Mouse (Mus musculus) right cerebral cortex, postnatal 36 days (tissue): ENCODE results near the gene Gm30191.
"Not testable (repeated sequence)": the region's sequence is repeated elsewhere in the genome, so short reads cannot be mapped to it uniquely, and the experiment has no call there.

ENCODE experiments used
- DNase-seq, 2 experiments: peaks; one replicate each; pipeline ENCODE4 v3.0.0; 2022; ENCODE audit warnings: low spot score in 2 of 2, mixed read lengths in 1 of 2

The Gm30191 gene

DNA sequence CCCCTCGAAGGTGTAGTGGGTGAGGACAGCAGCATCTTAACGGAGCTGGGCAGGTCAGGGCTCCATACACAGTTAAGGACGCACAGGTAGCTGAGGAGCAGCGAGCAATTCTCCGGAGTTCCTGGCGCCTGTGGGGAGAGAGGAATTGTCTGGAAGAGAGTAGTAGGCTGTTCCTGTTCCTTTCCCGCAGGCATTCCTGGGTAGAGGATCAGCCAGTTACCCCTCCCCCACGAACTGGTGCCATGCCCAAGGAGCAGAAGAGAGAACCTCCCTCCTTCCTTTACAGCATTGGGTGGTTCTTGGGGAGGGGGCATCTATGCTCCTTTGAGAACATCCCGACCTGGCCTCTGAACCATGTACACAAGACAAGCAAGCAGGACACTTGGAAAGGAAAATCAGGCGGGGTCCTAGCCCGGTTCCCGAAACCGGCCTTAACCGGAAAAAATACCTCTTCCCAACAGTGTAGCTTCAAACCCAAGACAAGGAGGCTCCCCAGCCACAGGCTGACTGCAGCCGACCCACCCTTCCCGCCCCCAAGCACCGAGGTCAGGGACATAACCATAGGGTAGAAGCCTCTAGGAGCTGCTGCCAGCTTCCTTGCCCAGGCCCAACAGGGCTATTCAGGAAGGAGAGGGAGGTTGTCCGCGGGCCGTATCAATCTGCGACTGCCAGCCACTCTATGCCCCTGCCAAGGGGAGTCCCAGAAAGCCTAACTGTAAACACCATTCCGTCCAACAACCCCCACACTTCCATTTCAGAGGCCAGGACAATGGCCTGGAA, 5.6 kb downstream of the Gm30191 start:
- no peak for DNase-seq

DNA sequence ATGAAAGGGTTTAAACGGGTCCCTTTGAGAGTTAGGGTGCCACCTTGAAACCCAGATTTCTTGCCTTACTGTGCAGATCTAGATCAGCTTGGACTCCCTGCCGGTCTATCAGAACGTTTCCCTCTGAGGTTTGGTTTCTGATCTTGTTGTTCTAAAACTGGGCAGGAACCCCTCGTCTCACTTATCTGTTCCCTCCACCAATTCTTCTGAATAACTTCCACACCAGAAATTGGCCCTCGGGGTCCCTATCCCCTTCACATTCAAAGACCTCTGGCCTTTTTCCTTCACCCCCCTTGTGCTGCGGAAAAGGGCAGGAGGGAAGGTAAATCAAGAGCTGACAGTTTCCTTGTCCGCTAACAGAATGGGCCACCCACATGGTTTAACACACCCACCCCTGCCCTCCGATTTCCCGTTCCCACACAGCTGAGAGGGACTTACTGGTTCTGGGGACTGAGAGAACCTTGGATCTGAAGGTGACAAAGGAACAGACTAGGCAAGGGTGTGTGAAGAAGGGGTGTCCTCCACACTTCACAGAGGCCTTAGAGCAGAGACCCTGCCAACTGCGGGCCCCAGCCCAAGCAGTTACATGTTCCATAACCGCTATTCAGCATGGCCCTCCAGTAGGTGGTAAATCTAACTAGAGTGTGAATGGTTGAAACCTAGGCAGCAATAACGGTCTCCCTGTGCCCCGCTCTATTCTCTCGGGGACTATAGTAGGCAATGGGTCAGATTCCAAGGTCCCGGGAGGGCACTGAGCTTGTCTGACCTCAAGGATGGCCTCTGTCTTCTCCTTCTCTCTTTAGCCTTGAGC, 6.4 kb downstream of the Gm30191 start:
- DNase-seq, result no peak

DNA sequence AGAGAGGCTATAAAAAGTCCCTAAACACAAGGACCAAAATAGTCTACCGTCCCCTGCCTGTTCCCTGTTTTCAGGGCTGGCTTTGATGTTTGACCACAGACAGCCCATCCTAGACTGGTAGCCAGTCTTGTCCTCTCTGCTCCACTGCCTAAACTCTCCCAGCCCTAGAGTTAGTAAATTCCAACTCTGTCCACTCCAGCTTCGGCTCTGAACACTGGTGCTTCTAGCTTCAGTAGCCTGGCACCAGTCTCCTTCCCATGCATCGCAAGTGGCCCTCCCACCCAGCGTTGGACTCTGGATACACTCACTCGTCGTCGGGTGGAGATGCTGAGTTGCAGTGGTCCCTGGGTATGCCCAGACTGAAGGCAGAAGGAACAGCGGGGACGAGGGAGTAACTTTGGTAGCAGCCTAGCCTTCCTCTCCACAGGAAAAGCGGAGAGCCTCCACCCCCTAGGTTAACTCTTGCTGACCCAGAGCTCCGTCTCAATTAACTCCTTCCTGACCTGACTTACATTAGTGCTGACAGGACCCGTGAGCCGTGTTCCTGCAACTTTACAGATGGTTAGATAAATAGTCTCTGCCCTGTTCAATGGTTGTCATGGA, 7.1 kb downstream of the Gm30191 start, which contains the start of gene Grrp1:
Gene Grrp1, minus strand, starts transcription at position 385 of the 603 bp plus-strand sequence.
- no peak for DNase-seq

DNA sequence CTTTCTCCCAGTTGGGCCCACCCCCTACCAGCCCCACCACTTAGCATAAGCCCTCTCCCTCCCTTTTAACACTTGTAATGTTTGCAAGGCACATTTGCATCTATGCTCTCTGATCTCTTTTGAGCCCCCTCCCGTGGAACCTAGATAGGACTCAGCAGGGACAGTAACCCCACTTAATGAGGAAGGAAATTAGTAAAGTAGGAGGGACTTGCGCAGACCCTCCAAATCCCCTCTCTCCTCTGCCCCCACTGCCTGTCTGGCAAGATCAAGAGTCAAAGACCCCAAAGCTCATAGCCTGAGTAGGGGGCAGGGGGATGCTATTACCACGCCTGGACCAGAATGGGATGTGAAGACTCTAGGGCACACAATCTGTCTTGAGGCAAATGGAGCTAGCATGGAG, 8.1 kb downstream of the Gm30191 start:
- no peak for DNase-seq

DNA sequence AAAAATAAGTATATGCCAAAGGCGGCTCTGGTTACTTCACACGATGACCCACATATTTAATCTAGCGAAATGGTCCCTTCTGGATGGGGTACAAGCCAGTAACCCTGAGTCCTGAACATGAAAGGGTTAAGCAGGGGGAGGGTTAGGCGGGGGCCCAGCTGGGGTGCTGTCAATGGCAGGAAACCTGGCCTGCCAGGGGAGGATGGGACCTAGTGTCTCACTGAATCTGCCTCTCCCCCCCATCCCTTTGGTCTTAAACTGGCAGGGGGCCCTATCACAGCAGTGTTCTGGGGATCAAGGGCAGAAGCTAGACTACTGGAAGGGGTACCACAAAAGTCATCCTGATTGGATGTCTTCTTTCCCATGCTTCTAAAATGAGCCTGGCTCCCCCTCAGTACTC, 9.1 kb downstream of the Gm30191 start:
- no peak for DNase-seq

DNA sequence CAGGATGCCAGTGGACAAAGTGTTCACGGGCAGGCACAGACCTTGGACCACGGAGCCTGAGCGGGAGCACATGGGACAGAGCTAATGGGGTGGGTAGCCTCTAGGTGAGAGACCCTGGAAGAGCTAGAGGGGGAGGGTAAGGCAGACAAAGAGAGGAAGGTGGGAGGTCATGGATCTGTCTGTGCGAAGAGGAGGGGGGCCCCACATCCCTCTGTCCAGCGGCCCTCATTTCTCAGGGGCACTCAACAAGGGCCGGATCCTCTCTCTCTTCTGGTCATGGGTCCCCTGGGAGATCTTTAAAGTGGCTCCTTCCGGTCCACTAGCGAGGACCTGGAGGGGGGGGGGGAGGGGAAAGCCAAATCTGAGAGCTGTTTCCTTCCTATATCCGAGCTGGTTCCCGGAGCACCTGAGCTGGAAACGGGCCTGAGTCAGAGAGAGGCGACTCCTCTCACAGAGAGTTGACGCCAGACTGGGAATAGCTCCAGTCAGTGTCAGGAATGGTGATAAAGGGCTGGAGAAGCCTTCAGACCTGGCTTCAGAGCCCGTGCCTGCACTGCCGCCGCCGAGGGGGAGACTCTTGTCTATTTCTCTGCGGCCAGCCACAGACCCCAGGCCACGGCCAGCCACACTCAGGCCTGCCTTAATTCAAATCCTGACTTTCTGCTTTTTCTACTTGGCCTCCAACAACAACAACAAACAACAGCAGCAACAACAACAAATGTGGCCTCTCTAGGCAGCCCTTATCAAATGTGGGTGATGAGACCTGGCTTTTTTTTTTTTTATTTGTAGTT, 9.9 kb downstream of the Gm30191 start:
- no peak for DNase-seq

DNA sequence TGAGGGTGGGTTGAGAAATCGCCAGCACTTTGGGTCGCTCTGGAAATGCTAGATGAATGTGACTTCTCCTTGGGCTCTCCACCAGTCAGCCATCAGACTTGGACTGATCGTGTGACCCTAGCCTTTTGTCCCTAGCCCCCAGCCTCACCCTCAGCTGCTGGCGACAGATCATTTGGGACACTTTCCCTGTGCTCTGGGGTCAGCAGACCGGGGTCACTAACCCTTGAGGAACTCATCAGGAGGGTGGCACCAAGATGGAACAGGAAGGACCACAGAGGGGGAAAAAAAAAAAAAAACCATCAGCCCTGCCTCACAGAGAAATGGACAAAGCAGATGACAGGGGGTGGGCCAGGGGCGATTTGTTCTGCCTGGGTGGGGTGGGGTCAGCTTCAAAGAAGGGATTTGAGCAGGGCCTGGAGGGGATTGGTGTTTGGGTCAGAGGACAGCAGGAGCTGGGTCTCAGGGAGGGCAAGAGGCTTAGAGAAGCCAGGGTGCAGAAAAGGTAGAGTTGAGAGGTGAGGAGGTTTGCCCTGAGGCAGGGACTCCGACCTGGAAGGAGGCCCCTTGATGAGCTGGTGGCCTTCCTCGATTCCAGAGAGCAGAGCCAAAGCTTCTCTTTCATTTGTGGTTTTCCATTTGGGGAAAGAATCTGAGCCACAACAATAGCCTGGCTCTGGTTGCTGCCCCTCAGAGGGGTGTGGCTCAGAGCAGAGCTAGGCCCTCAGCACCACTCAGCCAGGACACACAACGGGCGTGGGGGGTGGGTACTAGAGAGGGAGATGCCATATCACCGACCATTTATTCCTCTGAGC, 10.7 kb downstream of the Gm30191 start:
- no peak for DNase-seq

DNA sequence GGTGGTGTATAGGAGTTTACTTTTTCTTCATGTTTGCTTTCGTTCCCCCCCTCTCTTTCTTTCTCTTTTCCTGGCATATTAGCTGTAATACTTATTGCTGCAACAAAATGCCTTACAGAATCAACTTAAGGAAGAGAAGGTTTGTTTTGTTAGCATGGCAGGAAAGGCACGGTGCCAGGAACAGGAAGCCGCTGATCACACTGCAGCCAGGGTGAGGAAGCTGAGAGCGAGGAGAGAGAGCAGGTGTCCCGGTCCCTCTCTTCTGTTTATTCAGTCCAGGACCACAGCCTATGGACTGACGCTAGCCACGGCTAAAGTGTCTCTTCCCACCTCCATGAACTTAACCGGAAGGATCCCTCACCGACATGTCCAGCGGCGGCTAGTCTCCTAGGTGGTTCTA, 11.6 kb downstream of the Gm30191 start:
- DNase-seq, result no peak

DNA sequence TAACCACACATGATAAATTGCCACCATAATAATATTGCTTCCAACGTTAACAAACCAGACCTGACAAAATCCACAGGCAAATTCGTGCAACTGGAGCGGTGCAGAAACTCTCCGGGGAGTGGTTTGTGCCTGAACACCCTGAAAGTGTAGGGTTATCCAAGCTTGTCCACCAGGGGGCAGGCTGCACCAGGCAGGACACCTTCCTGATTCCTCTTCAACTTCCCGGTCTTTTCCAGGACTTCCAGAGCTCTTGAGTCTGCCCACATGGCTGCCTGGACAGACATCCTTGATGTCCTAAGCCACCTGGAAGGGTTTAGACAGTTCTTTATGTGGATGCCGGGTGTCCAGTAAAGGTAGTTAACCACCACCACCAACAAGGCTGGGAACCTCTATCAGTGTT, 16.5 kb downstream of the Gm30191 start:
- no peak for DNase-seq

DNA sequence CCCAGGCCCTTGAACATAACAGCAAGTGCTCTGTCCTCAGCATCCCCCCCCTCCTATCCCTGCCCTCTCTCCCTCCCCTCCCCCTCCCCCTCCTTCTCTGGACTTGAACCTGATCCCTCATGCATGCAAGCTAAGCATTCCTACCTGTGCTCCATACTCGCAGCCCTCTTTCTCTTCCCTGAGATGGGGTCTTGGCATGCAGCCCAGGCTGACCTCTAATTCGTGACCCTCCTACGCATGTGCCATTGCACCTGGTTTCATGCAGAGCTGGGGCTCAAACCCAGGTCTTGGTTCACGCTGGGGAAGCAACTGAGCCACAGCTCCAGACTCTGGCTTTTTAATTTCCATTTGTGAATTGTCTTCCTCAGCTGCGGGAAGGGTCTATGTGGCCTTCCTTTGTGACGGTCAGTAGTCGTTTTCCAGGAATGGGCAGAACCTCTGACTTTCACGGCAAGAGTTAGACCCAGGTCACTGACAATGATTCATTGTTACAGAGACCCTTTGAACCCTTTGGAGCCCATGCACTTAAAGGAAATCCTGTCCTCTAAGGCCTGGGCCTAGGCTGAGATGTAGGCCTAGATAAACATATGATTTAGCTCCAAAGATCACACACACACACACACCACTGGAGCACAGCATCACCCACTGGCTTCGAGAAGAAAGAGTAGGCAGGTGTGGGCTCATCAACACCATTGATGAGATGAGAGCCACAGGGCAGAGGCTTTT, 19.3 kb downstream of the Gm30191 start:
- no peak for DNase-seq

DNA sequence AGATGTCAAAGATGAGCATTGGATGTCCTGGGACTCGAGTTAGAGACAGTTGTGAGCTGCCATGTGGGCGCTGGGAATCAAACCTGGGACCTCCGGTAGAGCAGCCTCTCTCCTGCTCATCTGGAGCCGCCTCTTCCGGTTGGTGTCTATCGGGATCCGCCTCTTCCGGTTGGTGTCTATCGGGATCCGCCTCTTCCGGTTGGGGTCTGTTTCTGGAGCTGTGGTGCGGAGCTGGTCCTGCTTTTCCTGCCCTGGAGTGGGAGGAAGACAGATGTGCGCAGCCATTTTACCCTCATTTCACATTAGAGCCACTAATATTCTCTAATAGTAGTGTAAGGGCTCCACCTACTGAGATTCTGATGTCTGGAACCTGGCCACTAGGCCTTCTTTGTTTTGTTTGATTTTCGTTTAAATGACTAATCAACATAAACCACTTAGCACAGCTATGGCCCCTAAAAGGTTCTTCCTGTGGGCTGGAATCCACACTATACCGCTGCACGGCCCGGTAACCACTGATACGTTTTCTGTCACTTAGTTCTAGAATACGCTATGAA, 21.4 kb downstream of the Gm30191 start:
- no peak for DNase-seq

DNA sequence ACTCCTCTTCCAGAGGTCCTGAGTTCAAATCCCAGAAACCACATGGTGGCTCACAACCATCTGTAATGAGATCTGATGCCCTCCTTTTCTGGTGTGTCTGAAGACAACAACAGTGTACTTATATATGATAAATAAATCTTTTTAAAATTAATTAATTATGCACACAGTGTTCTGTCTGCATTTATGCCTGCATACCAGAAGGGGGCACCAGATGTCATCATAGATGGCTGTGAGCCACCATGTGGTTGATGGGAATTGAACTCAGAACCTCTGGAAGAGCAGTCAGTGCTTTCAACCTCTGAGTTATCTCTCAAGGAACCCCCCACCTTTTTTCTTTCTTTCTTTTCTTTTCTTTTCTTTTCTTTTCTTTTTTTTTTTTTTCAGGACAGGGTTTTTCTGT, 22.9 kb downstream of the Gm30191 start:
- not testable (repeated sequence) for DNase-seq

DNA sequence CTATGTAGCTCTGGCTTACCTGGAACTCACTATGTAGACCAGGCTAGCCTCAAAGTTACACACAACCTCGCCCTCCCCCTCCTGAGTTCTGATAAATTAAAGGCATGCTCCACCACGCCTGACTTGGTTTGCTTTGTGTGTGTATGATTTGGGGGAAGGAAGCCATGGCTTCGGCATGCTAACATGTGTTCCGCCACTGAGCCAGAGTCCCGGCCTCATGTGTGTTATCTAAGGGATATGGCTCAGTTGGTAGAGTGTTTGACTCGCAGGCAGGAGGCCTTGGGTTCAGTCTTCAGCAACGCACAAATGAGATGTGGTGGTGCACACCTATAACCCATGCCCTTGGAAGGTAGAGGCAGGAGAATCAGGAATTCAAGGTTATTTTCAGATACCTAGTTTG, 25.2 kb downstream of the Gm30191 start:
- no peak for DNase-seq

DNA sequence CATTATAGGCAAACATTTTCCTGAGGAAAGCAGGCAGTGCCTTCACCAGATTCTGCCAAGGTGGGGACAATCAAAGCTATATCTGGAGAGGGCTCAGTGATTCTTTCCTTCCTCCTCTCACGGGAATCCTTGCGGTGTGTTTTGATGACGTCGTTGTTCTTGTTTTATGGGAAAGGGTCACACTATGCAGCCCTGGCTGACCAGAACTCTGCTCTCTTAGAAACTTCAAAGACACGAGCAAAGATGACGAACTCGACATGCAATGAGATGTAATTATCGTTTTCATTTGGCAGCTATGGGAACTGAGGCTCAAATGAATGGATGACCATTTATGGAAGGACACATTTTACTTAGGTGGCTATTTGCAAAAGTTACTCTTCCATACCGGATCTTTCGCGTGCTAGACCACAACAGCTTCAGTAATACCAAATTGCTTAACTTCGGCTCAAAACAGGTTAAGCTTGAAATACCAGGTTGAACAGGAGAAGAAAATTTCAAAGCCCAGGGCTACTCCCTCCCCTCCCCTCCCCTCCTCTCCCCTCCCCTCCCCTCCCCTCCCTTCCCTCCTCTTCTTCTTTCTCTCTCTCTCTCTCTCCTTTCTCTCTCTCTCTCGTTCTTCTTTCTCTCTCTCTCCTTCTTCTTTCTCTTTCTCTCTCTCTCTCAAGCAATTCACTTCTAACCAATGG, 26.1 kb downstream of the Gm30191 start:
- DNase-seq, result no peak

DNA sequence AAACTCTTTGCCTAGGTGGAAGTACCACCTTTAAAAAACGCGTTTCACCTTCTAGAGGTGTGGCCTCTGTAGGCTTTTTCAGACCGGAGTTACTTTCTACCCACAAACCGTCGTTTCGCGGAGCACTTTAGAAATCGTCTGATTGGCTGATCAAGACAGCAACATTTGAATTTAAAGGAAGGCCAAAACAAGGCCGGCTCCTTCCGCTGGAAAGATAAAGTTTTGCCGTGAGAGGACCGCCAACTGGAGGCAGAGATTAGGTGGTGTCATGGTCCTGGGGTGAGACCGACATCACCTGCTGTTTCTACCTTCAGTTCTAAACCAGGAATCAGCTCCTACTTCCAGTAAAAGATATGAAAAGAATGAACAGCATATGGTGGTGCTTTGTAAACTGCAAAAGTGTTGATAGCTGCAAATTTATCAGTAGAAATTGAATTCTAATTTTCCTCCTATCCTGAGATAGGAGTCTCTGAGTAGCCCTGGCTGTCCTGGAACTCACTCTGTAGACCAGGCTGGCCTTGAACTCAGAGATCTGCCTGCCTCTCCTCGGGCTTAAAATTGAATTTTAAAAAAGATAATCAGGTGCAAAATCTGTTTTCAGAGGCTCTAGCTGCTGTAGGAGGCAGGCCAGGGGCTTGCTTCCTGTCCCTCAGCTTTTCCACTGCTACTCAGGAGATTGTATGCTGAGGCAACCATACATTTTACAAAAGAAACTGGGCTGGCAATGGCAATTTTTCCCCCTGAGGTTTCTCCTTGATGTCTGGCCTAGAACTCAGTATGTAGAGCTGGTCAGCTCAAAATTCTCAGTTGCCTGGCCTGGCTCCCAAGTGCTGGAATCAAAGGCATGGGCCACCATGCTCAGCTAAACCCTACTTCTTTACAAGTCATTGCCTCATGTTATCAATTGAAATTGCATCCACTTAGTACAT, 26.9 kb downstream of the Gm30191 start:
- DNase-seq, result no peak

DNA sequence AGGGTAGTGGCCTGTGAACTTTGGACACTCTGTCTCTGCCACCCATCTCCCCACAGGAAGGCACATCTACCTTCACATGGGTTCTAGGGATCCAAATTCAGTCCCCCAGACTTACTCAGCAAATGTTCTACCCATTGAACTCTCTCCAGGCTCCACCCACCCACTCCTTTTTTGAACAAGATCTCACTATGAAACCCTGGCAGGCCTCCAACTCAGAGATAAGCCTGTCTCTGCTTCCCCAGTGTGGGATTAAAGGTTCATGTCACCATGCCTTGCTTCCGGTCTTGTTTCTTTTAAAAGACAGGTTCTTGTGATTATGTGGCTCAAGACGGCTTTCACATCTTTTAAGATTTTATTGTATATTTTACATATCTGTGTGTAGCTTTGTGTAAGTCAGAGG, 38.2 kb downstream of the Gm30191 start:
- DNase-seq, result no peak

DNA sequence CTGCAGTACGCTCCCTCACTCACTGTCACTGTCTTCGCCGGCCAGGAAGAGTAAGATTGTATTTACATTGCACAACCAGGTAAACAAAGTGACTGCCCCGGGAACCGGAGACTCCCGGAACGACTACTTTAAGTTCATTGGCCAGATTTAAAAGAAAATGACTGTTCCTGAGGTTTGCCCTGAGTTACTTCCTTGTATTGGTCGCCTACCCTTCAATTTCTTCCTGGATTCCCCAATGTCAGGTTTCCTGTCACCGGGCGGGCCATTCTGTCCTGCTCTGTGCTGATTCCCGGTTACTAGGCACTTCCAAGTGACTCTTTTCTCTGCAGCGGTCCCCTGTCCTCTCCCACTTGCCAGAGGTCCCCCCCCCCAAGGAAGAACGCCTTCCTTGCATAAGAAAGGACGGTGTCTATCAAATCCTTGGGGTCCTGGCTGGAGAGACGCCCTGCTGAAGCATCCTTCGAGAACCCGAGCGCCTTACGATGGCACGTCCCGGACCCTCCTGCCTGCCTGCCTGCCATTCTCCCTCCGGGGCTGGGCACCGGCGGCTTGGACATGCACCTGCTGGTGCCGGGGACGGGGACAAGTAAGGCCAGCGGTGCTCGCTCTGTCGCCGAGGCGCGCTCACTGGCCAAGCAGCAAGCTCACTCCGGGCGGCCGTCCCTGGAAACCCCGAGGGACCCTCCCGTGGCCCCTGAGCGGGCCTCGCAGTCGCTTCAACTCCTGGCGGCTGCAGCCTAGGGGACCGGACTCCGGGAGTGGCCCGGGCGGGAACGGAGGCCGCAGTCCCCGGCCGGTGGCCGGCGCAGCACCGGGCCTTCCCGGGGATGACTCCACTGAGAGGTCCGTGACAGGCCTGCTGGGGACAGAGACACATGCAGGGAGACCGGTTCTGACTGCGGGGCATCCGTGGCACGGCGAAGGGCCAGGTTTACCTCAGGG, 39.8 kb downstream of the Gm30191 start:
- no peak for DNase-seq
